Mouse (Mus musculus) yolk sac, embryonic 10.5 days (tissue): ENCODE measurements around the gene Lipa.

Source experiments
- DNase-seq: peaks from one replicate; pipeline ENCODE4 v3.0.0-alpha.2; 2017; ENCODE audit warnings: low spot score

Lipa gene

GRCm38 (mm10) chr19:34526941-34527682 lies at the start of gene Lipa:
Lipa (minus strand) TSS chr19:34527474.
- peak; percentile 90 for DNase-seq

- DNase-seq, result no peak
Observed at GRCm38 (mm10) chr19:34573650-34574049, 46.4 kb upstream of the Lipa start.

GRCm38 (mm10) chr19:34571080-34571479 lies 43.8 kb upstream of the Lipa start:
- no peak for DNase-seq

- DNase-seq, result no peak
Observed at GRCm38 (mm10) chr19:34569896-34570476, 42.7 kb upstream of the Lipa start.

DNA sequence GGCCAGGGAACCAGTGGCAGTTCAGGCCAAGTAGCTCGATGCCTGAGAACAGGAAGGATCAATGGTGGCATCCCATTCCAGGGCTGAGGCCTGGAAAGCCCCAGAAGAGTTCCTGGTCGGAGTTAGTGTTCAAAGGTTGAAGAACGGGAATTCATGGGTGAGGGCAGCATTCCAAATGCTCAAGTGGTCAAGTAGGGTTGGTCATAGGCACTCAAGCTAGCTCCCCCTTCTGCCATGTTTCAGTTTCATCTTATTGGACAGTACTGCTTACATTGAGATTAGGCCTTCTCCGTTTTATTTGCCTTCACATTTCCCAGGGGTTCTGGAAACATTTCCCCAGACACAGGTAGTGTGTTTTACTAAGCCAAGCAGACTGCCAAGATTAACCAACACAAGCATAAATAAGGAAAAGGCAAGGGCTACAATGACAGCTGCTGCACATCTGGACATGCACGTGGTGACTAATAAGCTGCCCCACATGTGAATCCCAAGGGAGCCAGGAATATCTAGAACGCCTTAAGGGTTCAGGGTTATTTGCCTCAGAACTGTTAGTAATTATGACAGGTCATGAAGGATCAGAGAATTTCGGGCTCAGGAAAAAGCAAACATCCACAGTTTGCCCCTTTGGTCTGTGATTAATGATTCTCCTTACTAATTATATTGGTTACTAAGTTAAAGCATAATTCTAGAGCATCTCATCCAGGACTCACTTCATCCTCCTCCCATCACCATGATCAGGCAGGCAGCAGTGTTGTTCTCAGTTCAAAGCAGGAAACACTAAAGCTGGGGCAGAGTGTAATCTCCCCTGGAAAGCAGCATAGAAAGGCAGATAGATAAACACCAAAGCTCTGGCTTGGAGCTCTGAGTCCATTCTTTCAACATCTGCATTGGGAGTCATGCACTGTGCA lies 42.0 kb upstream of the Lipa start:
- DNase-seq, result no peak

DNA sequence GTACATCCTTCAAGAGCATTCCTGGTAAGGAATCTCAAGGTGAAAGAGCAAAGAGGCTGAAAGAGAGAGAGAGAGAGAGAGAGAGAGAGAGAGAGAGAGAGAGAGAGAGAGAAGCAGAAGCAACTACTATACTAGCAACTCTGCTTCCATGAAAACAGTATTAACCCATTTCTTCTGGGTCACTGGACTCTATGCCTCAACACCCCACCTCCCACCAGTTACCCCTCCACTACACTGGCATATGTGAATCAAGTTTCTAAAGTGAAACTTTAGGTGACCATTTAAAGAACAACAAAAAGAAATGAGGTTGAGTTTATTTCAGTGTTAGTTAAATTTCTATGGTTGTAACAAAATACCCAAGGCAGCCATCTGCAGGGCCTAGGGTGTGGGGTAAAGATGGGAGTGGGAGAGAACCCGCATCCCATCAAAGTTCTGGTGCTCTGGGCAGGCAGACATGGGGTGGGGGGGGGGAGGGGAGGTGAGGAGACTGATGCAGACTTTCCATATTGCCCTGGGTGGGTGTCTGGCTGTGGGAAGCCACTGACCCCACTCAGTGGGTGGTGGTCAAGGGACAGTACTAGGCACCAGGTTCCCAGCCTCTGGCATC lies 39.0 kb upstream of the Lipa start:
- DNase-seq, result no peak

- DNase-seq, result no peak
Observed at GRCm38 (mm10) chr19:34562556-34562955, 35.3 kb upstream of the Lipa start.

DNA sequence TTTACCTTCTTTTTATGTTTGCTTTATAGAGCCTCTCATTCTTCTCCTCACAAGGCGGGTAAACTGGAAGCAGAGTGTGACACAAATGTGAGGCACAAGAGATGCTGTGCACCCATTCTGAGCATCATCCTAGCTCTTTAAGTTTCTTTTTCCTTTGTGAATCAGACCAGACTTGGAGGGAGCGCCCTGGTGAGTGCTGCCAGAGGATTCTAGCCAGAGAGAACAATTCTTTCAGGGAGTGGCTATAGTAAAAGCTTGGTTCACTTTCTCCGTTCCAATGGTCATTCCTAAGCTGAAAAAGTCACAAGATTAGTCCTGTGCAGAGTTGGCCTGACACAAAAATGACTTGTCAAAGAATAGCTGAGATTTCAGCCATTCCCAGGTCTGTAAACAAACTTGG lies 29.3 kb upstream of the Lipa start:
- no peak for DNase-seq

DNA sequence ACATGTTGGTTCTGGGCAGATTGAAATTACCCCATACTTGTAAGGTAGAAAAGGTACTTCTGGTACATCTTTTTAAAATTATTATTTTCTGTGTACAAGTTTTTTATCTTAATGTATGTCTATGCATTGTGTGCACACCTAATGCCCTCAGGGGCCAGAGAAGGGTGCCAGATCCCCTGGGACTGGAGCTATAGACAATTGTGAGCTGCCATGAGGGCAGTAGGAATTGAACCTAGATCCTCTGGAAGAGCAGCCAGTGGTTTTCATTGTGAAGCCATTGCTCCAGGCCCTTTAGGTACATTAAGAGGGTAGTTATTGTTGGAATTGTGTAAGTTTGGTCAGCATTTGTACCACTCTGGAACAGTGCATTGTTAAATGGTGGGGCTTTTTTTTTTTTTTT lies 26.8 kb upstream of the Lipa start:
- DNase-seq, result no peak

- no peak for DNase-seq
Observed at GRCm38 (mm10) chr19:34553522-34553921, 26.2 kb upstream of the Lipa start.

GRCm38 (mm10) chr19:34553021-34553420 lies 25.7 kb upstream of the Lipa start:
- DNase-seq, result no peak

GRCm38 (mm10) chr19:34551981-34552380 lies 24.7 kb upstream of the Lipa start:
- peak; percentile 21 for DNase-seq

GRCm38 (mm10) chr19:34550534-34551223 lies 23.4 kb upstream of the Lipa start, which contains the start of gene Ifit2:
Ifit2 (plus strand) TSS chr19:34550694.
- DNase-seq, result peak; percentile 69

GRCm38 (mm10) chr19:34550205-34550533 lies 22.9 kb upstream of the Lipa start:
- no peak for DNase-seq

DNA sequence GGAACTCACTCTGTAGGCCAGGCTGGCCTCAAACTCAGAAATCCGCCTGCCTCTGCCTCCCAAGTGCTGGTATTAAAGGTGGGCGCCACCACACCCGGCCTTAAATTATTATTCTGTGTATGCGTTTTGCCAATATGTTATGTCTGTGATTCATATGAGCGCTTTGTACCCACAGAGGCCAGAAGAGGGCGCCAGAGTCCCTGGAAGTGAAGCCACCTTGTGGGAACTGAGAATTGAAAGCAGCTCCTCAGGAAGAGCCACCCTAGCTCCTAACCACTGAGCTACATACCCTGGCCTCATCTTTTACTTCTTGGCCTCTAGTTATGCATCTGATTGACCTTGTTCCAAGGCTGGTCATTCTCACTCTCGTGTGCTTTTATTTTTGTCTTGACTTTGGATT lies 20.7 kb upstream of the Lipa start:
- no peak for DNase-seq

- no peak for DNase-seq
Observed at GRCm38 (mm10) chr19:34546211-34546610, 18.9 kb upstream of the Lipa start.

GRCm38 (mm10) chr19:34539422-34539821 lies 12.1 kb upstream of the Lipa start:
- no peak for DNase-seq

DNA sequence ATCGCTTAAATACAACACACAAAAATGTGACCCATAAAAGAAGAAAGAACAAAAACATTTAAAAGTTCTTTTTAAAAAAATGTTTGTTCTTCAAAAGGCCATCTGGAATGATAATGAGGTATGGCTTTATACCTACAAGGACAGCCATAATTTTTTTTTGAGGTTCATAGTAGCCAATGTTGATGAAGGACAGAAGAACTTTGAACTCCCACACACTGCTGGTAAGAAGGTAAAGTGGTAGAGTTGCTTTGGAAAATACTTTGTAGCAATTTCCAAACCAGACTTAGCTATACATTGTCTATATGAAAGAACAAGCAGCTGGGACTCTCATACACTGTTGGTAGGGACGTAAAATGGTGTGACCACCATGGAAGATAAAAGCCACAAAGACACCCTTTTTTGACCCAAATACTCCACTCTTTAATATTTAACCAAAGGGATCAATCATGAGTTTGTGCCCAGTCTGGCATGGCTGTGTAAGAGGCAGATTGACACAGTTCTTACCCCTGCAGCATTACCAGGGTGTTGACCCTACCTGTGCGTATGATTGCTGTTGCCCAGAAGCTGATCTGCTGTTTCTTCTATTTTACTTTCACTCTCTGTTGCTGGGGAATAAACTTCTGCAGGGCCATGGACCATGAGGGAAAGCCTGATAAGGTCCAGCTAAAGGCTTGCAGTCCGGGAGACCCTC lies 4.9 kb upstream of the Lipa start:
- no peak for DNase-seq

GRCm38 (mm10) chr19:34526321-34526923 lies 852 bp downstream of the Lipa start:
- no peak for DNase-seq

DNA sequence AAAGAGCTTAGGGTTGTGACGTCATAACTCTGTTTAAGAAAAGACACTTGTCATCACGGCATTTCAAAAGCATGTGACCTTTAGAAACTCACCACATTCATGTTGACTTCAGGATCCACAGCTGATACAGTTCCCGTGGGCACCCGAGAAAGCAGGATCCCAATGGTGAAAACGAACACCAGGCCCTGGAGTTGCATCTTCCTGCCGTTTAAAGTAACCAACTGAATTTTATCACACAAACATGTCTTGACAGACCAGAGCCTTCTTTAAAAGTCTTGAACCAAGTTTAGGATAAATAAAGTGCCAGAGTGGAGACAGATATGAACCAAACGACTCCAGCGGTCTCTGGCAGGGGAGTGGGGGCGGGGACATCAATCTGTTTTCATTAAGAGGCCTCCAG lies 2.6 kb downstream of the Lipa start:
- DNase-seq, result no peak
